Mouse (Mus musculus) stomach, postnatal 0 days (tissue): ENCODE measurements around the gene Comt.

Experiments used
- CTCF ChIP-seq: IDR thresholded peaks from 2 replicates; pipeline ENCODE4 v1.5.1; 2016; ENCODE audit warnings: antibody characterized with exemption, low read depth, mild to moderate bottlenecking, moderate library complexity
- EP300 ChIP-seq: optimal IDR thresholded peaks from 2 replicates; pipeline ENCODE3; 2016; ENCODE audit warnings: antibody characterized with exemption

GRCm38 (mm10) chr16:18395620-18396036 is 31.0 kb downstream of the Comt start:
- TF ChIP-seq CTCF (no peak), EP300 (no peak)
